Mouse (Mus musculus): ENCODE measurements around the gene 2310030G06Rik.

DNA sequence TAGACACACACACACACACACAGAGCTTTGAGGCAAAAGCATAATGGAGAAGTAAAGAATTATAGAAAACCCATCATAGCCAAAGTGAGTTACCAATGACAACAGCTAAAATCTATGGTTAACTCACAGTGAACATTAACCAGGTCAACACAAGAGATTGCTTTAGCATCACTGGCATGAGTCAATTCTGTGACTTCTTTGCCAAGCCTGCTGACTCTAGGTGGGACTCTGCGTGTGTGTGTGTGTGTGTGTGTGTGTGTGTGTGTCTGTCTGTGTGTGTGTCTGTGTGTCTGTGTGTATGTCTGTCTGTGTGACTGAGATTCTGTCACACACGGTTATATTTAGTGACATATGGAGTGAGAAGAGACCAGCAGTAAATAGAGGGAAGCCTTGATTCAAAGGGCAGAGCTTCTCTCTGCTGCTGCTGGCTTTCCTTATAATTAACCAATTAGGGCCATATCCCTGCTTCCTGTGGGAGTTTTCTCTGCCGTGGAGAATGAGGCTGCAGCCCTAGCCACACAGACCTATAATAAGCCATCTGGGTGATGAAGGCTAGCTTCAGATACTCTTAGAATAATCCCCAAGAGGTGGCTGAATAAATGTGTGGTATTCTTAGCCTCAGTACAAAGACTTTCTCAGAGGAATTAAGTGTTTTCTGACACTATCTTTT lies 21.5 kb downstream of the 2310030G06Rik start:
- no peak for TF ChIP-seq CTCF (conservative IDR thresholded peaks at IDR 0.05; ENCODE audit: low read length)
- TF ChIP-seq NANOG (IDR thresholded peaks at IDR 0.05; ENCODE audit: borderline replicate concordance, low read length): no peak
